Mouse (Mus musculus): ENCODE results near the gene Cacna2d3.

- TF ChIP-seq CTCF (IDR thresholded peaks at IDR 0.05; ENCODE audit: low read depth): no peak
- no peak for TF ChIP-seq EP300 (IDR thresholded peaks at IDR 0.05; ENCODE audit: low read depth)
These were observed 586.8 kb downstream of the Cacna2d3 start for GRCm38 (mm10) chr14:29134901-29135300.

All from liver, embryonic 14.5 days (tissue).